Mouse (Mus musculus) midbrain, postnatal 0 days (tissue): ENCODE data around the gene Kmt2d. TPM values are rescaled to one million over a fixed set of nuclear protein-coding genes. Genes with fewer than 3 reads are reported as not detected.

Source experiments
- ATAC-seq: fragments of 200-750 bp; cut with Nextera tagmentation; 2 replicates; pipeline ENCODE4 v1.8.0; 2017; ENCODE audit warnings: moderate number of reproducible peaks, mild to moderate bottlenecking, moderate TSS enrichment, moderate library complexity; ENCODE audit not compliant: low FRiP score
- DNase-seq: peaks from one replicate; pipeline ENCODE4 v3.0.0-alpha.2; 2015; ENCODE audit warnings: low spot score
- H3K27ac ChIP-seq: fragments of 300-500 bp; sonication (generic); 2 replicates; pipeline ENCODE4 v1.5.1; 2014; ENCODE audit warnings: low read depth, mild to moderate bottlenecking, low read length, mixed read lengths
- H3K27me3 ChIP-seq: fragments of 300-500 bp; sonication (generic); 2 replicates; pipeline ENCODE4 v1.6.1; 2014; ENCODE audit warnings: low read length, control low read depth, mixed read lengths; ENCODE audit not compliant: insufficient read depth
- H3K36me3 ChIP-seq: fragments of 300-500 bp; sonication (generic); 2 replicates; pipeline ENCODE4 v1.6.1; 2014; ENCODE audit warnings: low read length, control low read depth, mixed read lengths; ENCODE audit not compliant: insufficient read depth
- H3K4me1 ChIP-seq: fragments of 300-500 bp; sonication (generic); 2 replicates; pipeline ENCODE4 v1.6.1; 2014; ENCODE audit warnings: mild to moderate bottlenecking, control low read depth, antibody characterized with exemption, low read length, mixed read lengths; ENCODE audit not compliant: insufficient read depth
- H3K4me2 ChIP-seq: fragments of 300-500 bp; sonication (generic); 2 replicates; pipeline ENCODE4 v1.6.1; 2014; ENCODE audit warnings: low read depth, mild to moderate bottlenecking, low read length, mixed read lengths; ENCODE audit not compliant: poor library complexity, severe bottlenecking
- H3K4me3 ChIP-seq: fragments of 300-500 bp; sonication (generic); 2 replicates; pipeline ENCODE4 v1.5.1; 2014; ENCODE audit warnings: low read depth, mild to moderate bottlenecking, low read length, moderate library complexity
- H3K9ac ChIP-seq: fragments of 300-500 bp; sonication (generic); replicated peaks from 2 replicates; pipeline ENCODE4 v1.6.1; 2014; ENCODE audit warnings: mild to moderate bottlenecking, low read length, moderate library complexity, mixed read lengths; ENCODE audit not compliant: poor library complexity, severe bottlenecking
- H3K9me3 ChIP-seq: fragments of 300-500 bp; sonication (generic); 2 replicates; pipeline ENCODE4 v1.6.1; 2016; ENCODE audit warnings: low read length, control low read depth
- CTCF ChIP-seq: IDR thresholded peaks from 2 replicates; pipeline ENCODE4 v1.5.1; 2016; ENCODE audit warnings: antibody characterized with exemption, mild to moderate bottlenecking
- WGBS: fragments of 180-500 bp; shearing (Covaris S2); extraction: QIAGEN DNeasy Blood & Tissue Kit; methylation state at CpG from one replicate; pipeline ENCODE4 v1.1.7; 2014; 5-methylcytosine and 5-hydroxymethylcytosine counted together
- polyA plus RNA-seq: library from polyadenylated mRNA; unstranded; fragments of >200 nt; fragmentation: Nextera tagmentation; extraction: Ambion mirVana; gene quantifications from 2 replicates; pipeline ENCODE4 v1.2.1, GENCODE M21; 2015
- total RNA-seq: library from RNA; depleted of rRNA; stranded (reverse); fragments of >200 nt; gene quantifications from 2 replicates; pipeline ENCODE4 v1.2.3, GENCODE M21; 2014

The Kmt2d gene
- total and polyA plus RNA-seq, 2 experiments from 2014 or later, result 7.7 to 32.5 TPM

DNA sequence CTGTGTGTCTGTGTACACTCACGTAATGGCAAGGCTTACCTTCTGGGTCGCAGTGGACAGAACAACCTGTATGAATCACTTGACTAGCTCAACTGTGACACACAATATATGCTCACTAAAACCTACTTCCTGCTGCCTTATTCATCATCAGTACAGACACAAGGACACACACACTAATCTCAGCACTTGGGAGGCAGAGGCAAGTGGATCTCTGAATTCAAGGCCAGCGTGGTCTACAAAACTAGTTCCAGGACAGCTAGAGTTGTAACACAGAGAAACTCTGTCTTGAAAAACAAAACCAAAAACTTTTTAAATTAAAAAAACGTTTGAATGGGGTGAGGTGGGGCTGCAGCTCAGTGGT lies 33.3 kb downstream of the Kmt2d start:
- H3K36me3 ChIP-seq, result peaks cover 89% of the 10 kb centered on the region
- WGBS, result 78% methylated on average over 4 of the region's 4 CpGs
- no peak for ATAC-seq
- H3K9ac ChIP-seq, result no peak overlapping the region
- H3K27ac ChIP-seq, result no peak overlapping the region
- no peak for TF ChIP-seq CTCF
- H3K27me3 ChIP-seq, result no peaks in the 10 kb centered on the region
- H3K9me3 ChIP-seq, result no peaks in the 10 kb centered on the region
- DNase-seq, result no peak
- no peak overlapping the region for H3K4me2 ChIP-seq
- H3K4me3 ChIP-seq, result no peak overlapping the region
- no peaks in the 10 kb centered on the region for H3K4me1 ChIP-seq

DNA sequence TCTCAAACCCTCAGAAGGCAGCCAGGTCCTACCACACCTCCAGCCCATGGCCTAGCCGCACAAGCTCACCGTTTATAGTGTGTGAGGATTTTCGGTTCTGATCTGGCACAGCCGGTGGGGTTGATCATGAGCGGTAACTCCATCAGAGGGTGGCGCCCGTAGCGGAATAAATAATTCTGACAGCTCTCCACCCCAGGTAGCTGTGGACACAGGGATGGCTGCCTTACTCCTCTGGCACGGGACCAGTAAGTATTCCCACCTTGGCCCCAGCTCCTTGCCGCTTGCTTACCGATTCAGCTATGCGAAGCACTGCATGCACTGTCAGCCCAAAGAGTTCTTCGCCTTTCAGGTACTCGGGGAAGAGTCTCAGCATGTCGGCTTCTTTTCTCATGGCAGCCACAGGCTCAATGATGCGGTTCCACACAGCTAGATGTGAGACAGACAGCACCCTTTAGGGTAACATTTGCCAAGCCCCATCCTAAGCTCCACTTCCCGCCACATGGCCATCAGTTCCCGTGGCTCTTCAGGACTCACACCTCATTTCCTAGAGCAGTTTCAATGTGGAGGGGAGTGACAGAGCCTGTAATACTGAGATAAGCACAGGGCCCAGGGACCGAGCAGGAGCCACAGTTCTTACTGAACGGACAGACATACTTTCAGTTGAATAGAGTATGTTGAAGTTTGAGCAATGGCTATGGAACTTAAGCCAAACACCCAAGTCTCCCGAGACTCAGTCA lies 33.8 kb downstream of the Kmt2d start:
- no peak for ATAC-seq

DNA sequence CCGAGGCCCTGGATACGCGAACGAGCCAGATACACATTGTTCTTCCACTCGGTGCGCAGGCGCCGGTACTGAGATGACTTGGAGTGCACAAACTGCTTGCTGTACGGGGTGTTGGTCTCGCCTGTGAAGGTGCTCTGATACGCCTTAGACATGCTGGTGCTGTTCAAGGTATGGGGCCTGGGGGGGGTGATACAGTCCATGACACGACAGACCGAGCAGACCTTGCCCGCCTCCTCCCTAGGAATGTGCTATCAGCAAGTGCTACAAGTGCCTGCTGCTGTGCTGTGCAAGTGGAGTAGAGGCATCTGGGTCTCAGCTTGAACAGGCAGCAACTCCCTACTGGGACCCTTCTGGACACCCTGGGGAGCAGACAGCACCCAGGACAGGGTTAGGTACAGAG lies 35.7 kb downstream of the Kmt2d start:
- TF ChIP-seq CTCF, result no peak
- ATAC-seq, result no peak
- no peak overlapping the region for H3K9ac ChIP-seq
- H3K27ac ChIP-seq, result no peak overlapping the region
- no peaks in the 10 kb centered on the region for H3K4me1 ChIP-seq
- H3K9me3 ChIP-seq, result no peaks in the 10 kb centered on the region
- H3K4me3 ChIP-seq, result no peak overlapping the region
- H3K4me2 ChIP-seq, result no peak overlapping the region
- no peak for DNase-seq
- 92% methylated on average over 14 of the region's 14 CpGs for WGBS
- H3K36me3 ChIP-seq, result peaks cover 66% of the 10 kb centered on the region
- no peaks in the 10 kb centered on the region for H3K27me3 ChIP-seq

More for the DNA sequence above, 33.8 kb downstream of the Kmt2d start:
- Histone ChIP-seq H3K4me1 (no peaks in the 10 kb centered on the region), H3K9ac (no peak overlapping the region), H3K4me2 (no peak overlapping the region), H3K36me3 (peaks cover 84% of the 10 kb centered on the region), H3K9me3 (no peaks in the 10 kb centered on the region), H3K4me3 (no peak overlapping the region), H3K27ac (no peak overlapping the region), H3K27me3 (no peaks in the 10 kb centered on the region)
- no peak for TF ChIP-seq CTCF
- DNase-seq, result no peak
- 93% methylated on average over 21 of the region's 21 CpGs for WGBS

DNA sequence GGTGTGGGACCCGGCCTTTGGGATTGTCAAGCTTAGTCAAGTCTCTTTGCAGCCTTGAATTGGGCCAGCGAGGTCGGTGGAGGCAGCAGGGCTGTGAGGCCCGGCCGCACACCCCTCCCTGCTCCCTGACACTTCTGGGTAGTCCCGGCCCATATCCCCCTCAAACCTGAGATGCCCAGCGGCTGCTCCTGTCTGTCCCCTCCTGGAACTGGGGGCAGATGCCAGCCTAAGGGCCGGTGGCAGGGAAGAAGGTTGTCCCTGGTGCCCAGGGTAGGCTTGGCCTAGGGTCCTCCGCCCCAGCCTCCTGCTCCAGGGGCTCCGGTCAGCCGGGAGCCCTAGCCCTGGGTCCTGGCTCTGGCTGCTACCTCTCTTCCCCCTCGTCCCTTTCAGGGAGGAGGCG lies 36.9 kb downstream of the Kmt2d start:
- Histone ChIP-seq H3K4me1 (0 out of 2 replicates have a peak, but pooled peaks cover 3% of the 10 kb centered on the region), H3K27ac (no peak overlapping the region), H3K4me2 (no peak overlapping the region), H3K9ac (no peak overlapping the region), H3K27me3 (no peaks in the 10 kb centered on the region), H3K36me3 (peaks cover 54% of the 10 kb centered on the region), H3K4me3 (no peak overlapping the region), H3K9me3 (no peaks in the 10 kb centered on the region)
- TF ChIP-seq CTCF, result no peak
- 89% methylated on average over 13 of the region's 13 CpGs for WGBS
- DNase-seq (no peak), ATAC-seq (no peak)

DNA sequence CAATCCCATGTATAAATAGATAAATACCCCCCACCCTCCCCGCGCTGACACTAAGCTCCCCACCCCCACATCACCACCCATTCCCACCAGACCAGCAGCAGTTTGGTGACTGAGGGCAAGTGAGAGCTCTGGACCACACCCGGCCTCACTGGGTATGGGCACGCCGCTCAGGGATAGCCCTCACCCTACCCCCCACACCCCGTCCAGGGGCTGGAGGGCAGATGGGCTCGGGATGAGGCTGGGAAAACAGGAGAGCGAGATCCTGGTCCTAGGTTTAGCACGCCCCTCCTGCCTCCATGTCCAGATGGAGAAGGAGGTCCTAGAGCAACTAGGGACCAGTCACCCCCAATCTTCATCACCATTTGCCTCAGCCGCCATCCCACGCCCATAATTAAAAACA lies 37.7 kb downstream of the Kmt2d start:
- H3K9ac ChIP-seq, result no peak overlapping the region
- H3K27ac ChIP-seq, result no peak overlapping the region
- 91% methylated on average over 11 of the region's 11 CpGs for WGBS
- DNase-seq (no peak), ATAC-seq (no peak)
- 0 out of 2 replicates have a peak, but pooled peaks cover 3% of the 10 kb centered on the region for H3K4me1 ChIP-seq
- H3K4me3 ChIP-seq, result no peak overlapping the region
- H3K36me3 ChIP-seq, result peaks cover 48% of the 10 kb centered on the region
- no peaks in the 10 kb centered on the region for H3K9me3 ChIP-seq
- no peak for TF ChIP-seq CTCF
- H3K4me2 ChIP-seq, result no peak overlapping the region
- H3K27me3 ChIP-seq, result no peaks in the 10 kb centered on the region

DNA sequence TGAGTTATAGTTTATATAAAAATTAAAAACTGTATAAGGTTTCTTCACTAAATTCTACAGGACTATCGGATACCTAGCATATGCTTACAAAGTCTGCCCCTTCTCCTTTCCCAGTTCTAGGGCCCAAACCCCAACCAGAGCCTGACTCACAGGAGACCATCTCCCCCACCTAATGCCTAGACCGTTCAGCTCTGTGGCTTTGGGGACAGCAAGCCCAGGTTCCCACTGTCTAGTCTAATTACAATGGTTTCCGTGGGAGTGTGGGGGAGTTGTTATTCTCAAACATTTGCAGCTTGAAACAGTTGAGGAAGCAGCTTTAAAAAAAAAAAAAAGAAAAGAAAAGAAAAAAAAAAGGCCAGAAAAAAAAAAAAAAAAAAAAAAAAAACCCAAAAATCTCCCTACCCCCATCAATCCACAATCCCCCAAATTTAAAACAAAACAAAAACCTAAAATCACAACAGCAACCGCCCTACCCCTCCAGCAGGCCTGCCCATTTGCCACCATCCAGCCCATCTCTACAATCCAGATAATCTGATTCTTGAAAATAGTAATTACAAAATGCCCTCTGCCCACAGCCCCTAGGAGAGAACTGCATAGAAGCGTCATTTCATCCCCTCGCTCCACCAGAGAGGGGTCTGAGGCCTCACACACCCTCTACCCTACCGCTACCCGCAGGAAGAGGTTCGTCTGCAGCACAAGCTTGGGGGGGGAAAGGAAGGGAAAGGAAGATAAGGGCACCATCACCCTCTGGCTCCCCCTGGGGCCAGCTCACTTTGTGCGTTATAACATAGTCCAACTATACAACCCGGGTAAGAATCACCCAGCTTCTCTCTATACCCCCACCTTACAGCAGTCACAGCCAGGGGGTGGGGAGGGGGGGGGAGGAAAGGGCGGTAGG lies 38.6 kb downstream of the Kmt2d start:
- no peak overlapping the region for H3K9ac ChIP-seq
- peaks cover 43% of the 10 kb centered on the region for H3K36me3 ChIP-seq
- H3K27me3 ChIP-seq, result no peaks in the 10 kb centered on the region
- WGBS, result 61% methylated on average over 12 of the region's 12 CpGs
- H3K4me1 ChIP-seq, result 0 out of 2 replicates have a peak, but pooled peaks cover 3% of the 10 kb centered on the region
- H3K27ac ChIP-seq, result no peak overlapping the region
- H3K4me2 ChIP-seq, result no peak overlapping the region; the same call in 1 of the 2 replicates
- no peaks in the 10 kb centered on the region for H3K9me3 ChIP-seq
- DNase-seq (no peak), ATAC-seq (no peak)
- H3K4me3 ChIP-seq, result no peak overlapping the region
- TF ChIP-seq CTCF, result peak; percentile 14; the same call in 1 of the 2 replicates
